Mouse (Mus musculus) forebrain, postnatal 0 days (tissue): ENCODE results near the gene Rnf144b. TPM values are rescaled to one million over a fixed set of nuclear protein-coding genes. Genes with fewer than 3 reads are reported as not detected.

Experiments
- ATAC-seq: fragments of 200-750 bp; cut with Nextera tagmentation; 2 replicates; pipeline ENCODE4 v1.8.0; 2017; ENCODE audit warnings: mild to moderate bottlenecking, moderate library complexity
- DNase-seq: peaks from one replicate; pipeline ENCODE4 v3.0.0-alpha.2; 2015
- H3K27ac ChIP-seq: fragments of 300-500 bp; sonication (generic); 2 replicates; pipeline ENCODE4 v1.5.1; 2014; ENCODE audit warnings: low read depth, mild to moderate bottlenecking, antibody characterized with exemption, low read length, moderate library complexity, mixed read lengths
- H3K27me3 ChIP-seq: fragments of 300-500 bp; sonication (generic); 2 replicates; pipeline ENCODE4 v1.6.1; 2014; ENCODE audit warnings: mild to moderate bottlenecking, low read length, mixed read lengths; ENCODE audit not compliant: insufficient read depth
- H3K36me3 ChIP-seq: fragments of 300-500 bp; sonication (generic); 2 replicates; pipeline ENCODE4 v1.6.1; 2014; ENCODE audit warnings: mild to moderate bottlenecking, moderate library complexity; ENCODE audit not compliant: insufficient read depth
- H3K4me1 ChIP-seq: fragments of 300-500 bp; sonication (generic); 2 replicates; pipeline ENCODE4 v1.6.1; 2014; ENCODE audit warnings: antibody characterized with exemption; ENCODE audit not compliant: insufficient read depth
- H3K4me2 ChIP-seq: fragments of 300-500 bp; sonication (generic); 2 replicates; pipeline ENCODE4 v1.6.1; 2014; ENCODE audit warnings: low read depth, mild to moderate bottlenecking, moderate library complexity
- H3K4me3 ChIP-seq: fragments of 300-500 bp; sonication (generic); 2 replicates; pipeline ENCODE4 v1.5.1; 2014; ENCODE audit warnings: low read depth, low read length, mixed read lengths
- H3K9ac ChIP-seq: fragments of 300-500 bp; sonication (generic); 2 replicates; pipeline ENCODE4 v1.6.1; 2014; ENCODE audit warnings: mild to moderate bottlenecking
- H3K9me3 ChIP-seq: fragments of 300-500 bp; sonication (generic); 2 replicates; pipeline ENCODE4 v1.6.1; 2016; ENCODE audit warnings: low read length
- CTCF ChIP-seq: sonication (generic); IDR thresholded peaks from 2 replicates; pipeline ENCODE4 v1.5.1; 2016; ENCODE audit warnings: antibody characterized with exemption, control low read depth, low read depth
- WGBS: fragments of 180-500 bp; shearing (Covaris S2); extraction: QIAGEN DNeasy Blood & Tissue Kit; methylation state at CpG from one replicate; pipeline ENCODE4 v1.1.7; 2014; 5-methylcytosine and 5-hydroxymethylcytosine counted together
- polyA plus RNA-seq: library from polyadenylated mRNA; unstranded; fragments of >200 nt; fragmentation: Nextera tagmentation; extraction: Ambion mirVana; gene quantifications from 2 replicates; pipeline ENCODE4 v1.2.1, GENCODE M21; 2015
- total RNA-seq: library from RNA; depleted of rRNA; stranded (reverse); fragments of >200 nt; gene quantifications from 2 replicates; pipeline ENCODE4 v1.2.3, GENCODE M21; 2014

Gene Rnf144b
- total and polyA plus RNA-seq, 2 experiments from 2014 or later, result 1.5 to 4.0 TPM

GRCm38 (mm10) chr13:47156841-47157240, 34.4 kb downstream of the Rnf144b start:
- WGBS, result 67% methylated on average over 5 of the region's 5 CpGs
- TF ChIP-seq CTCF, result no peak
- no peak overlapping the region for H3K27ac ChIP-seq
- no peaks in the 10 kb centered on the region for H3K36me3 ChIP-seq
- H3K4me3 ChIP-seq, result no peak overlapping the region
- DNase-seq, result no peak
- no peaks in the 10 kb centered on the region for H3K4me1 ChIP-seq
- H3K9ac ChIP-seq, result no peak overlapping the region
- no peaks in the 10 kb centered on the region for H3K9me3 ChIP-seq
- ATAC-seq, result no peak
- H3K4me2 ChIP-seq, result no peak overlapping the region
- no peaks in the 10 kb centered on the region for H3K27me3 ChIP-seq

DNA sequence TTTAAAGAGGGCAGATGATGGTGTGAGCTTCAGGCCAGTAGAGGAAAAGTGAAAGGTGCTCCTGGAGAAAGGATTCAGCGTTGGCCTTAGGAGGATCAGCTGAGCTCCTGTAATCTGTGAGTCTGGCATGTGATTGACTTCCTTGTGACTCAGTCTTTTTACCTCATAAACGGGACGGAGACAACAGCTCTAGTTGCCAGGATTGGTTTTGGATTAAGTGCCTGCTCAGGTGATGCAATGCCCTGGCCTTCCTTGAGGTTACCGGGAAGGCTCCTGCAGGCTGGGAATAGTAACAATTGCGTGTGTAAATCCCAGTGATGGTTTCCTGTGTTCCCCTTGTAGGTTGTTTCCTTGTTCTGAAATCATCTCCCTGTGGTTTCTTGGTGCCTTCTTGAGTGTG, 39.5 kb downstream of the Rnf144b start:
- H3K27ac ChIP-seq, result no peak overlapping the region
- no peaks in the 10 kb centered on the region for H3K4me1 ChIP-seq
- H3K4me2 ChIP-seq, result no peak overlapping the region
- no peak overlapping the region for H3K4me3 ChIP-seq
- ATAC-seq (no peak), DNase-seq (no peak)
- TF ChIP-seq CTCF, result no peak
- no peaks in the 10 kb centered on the region for H3K27me3 ChIP-seq
- H3K9me3 ChIP-seq, result no peaks in the 10 kb centered on the region
- no peak overlapping the region for H3K9ac ChIP-seq
- no peaks in the 10 kb centered on the region for H3K36me3 ChIP-seq
- 92% methylated on average over 5 of the region's 5 CpGs for WGBS

DNA sequence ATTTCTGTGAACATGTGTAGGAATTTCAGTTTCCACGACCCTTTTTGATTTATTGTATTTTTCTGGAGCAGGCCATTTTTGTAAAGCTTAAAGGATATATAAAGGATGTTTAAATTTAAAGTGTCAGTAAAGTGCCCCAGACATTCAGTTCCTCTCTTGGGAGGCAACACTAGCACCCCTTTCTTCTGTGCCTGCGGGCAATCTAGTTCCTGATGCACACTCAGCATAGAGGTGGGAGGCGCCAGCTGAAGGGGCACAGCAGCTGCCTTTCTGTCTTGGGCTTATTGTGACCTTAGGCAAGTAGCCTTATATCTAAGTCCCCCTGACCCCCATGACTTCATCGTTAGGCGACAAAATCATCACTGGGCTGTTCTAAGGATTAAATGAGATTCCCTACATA, 42.3 kb downstream of the Rnf144b start:
- H3K36me3 ChIP-seq, result no peaks in the 10 kb centered on the region
- H3K27ac ChIP-seq, result no peak overlapping the region
- H3K9ac ChIP-seq, result no peak overlapping the region
- no peak overlapping the region for H3K4me3 ChIP-seq
- no peaks in the 10 kb centered on the region for H3K4me1 ChIP-seq
- H3K9me3 ChIP-seq, result no peaks in the 10 kb centered on the region
- no peak for DNase-seq
- WGBS, result 80% methylated on average over 5 of the region's 5 CpGs
- ATAC-seq, result no peak
- H3K4me2 ChIP-seq, result no peak overlapping the region
- no peak for TF ChIP-seq CTCF
- H3K27me3 ChIP-seq, result no peaks in the 10 kb centered on the region

- no peak overlapping the region for H3K27ac ChIP-seq
Measured at GRCm38 (mm10) chr13:47165261-47165660, 42.8 kb downstream of the Rnf144b start.

DNA sequence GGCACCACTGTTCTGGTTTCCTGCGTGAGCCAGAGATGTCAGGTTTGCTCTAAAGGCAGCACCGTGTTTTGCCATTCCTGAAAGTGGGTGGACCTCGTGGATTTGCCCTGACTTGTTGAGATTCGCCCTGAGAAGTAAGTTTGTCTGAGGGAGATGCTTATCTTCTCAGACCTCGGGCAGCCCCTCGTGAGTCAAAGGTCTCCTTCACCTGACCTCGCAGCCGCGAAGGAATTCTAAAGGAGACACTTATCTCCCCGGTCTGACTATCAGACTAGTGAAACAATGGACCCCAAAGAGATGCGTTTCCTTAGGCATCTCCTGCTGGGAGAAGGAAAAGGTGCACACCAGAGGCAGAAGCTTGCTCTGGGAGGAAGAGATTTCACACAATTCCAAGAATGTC, 46.0 kb downstream of the Rnf144b start:
- WGBS, result 59% methylated on average over 11 of the region's 11 CpGs
- no peak for ATAC-seq
- no peak for TF ChIP-seq CTCF

More at GRCm38 (mm10) chr13:47165261-47165660, 42.8 kb downstream of the Rnf144b start:
- Histone ChIP-seq H3K4me3 (no peak overlapping the region), H3K9ac (no peak overlapping the region), H3K27me3 (no peaks in the 10 kb centered on the region), H3K36me3 (no peaks in the 10 kb centered on the region), H3K4me1 (no peaks in the 10 kb centered on the region), H3K4me2 (no peak overlapping the region), H3K9me3 (no peaks in the 10 kb centered on the region)
- WGBS, result 93% methylated on average over 2 of the region's 2 CpGs
- ATAC-seq (no peak), DNase-seq (no peak)
- no peak for TF ChIP-seq CTCF

GRCm38 (mm10) chr13:47170026-47170425, 47.6 kb downstream of the Rnf144b start:
- no peak overlapping the region for H3K4me3 ChIP-seq
- H3K9ac ChIP-seq, result no peak overlapping the region
- ATAC-seq, result no peak
- no peak for DNase-seq
- no peaks in the 10 kb centered on the region for H3K36me3 ChIP-seq
- no peak overlapping the region for H3K4me2 ChIP-seq
- 84% methylated on average over 4 of the region's 4 CpGs for WGBS
- TF ChIP-seq CTCF, result no peak
- H3K4me1 ChIP-seq, result no peaks in the 10 kb centered on the region
- H3K27me3 ChIP-seq, result no peaks in the 10 kb centered on the region
- no peaks in the 10 kb centered on the region for H3K9me3 ChIP-seq
- H3K27ac ChIP-seq, result no peak overlapping the region

More for the DNA sequence above, 46.0 kb downstream of the Rnf144b start:
- Histone ChIP-seq H3K9me3 (no peaks in the 10 kb centered on the region), H3K27ac (no peak overlapping the region), H3K4me1 (no peaks in the 10 kb centered on the region), H3K36me3 (no peaks in the 10 kb centered on the region), H3K9ac (no peak overlapping the region), H3K4me2 (no peak overlapping the region), H3K27me3 (no peaks in the 10 kb centered on the region), H3K4me3 (no peak overlapping the region)
- no peak for DNase-seq

- H3K27ac ChIP-seq, result no peak overlapping the region
- no peaks in the 10 kb centered on the region for H3K9me3 ChIP-seq
- H3K27me3 ChIP-seq, result no peaks in the 10 kb centered on the region
- ATAC-seq (no peak), DNase-seq (no peak)
- H3K4me2 ChIP-seq, result no peak overlapping the region
- H3K4me1 ChIP-seq, result no peaks in the 10 kb centered on the region
- H3K4me3 ChIP-seq, result no peak overlapping the region
- H3K36me3 ChIP-seq, result no peaks in the 10 kb centered on the region
- 77% methylated on average over 13 of the region's 13 CpGs for WGBS
- H3K9ac ChIP-seq, result no peak overlapping the region
- no peak for TF ChIP-seq CTCF
Measured at GRCm38 (mm10) chr13:47170811-47171555, 48.5 kb downstream of the Rnf144b start.
